Mouse (Mus musculus) heart, adult 2 months (tissue): ENCODE results near the gene Slc48a1. TPM values are rescaled to one million over a fixed set of nuclear protein-coding genes. Genes with fewer than 3 reads are reported as not detected.

ENCODE experiments used
- DNase-seq, 2 experiments: peaks; one replicate each; pipeline ENCODE4 v3.0.0; 2021
- H3K27ac ChIP-seq: fragments of 200-600 bp; 2 replicates; pipeline ENCODE4 v1.8.1; 2022
- H3K27me3 ChIP-seq: fragments of 200-500 bp; 2 replicates; pipeline ENCODE4 v1.6.1; 2012; ENCODE audit warnings: mild to moderate bottlenecking, low read length, inconsistent platforms, mixed read lengths; ENCODE audit not compliant: control insufficient read depth, insufficient read depth
- H3K36me3 ChIP-seq: fragments of 200-500 bp; 2 replicates; pipeline ENCODE4 v1.6.1; 2012; ENCODE audit warnings: low read length, inconsistent platforms; ENCODE audit not compliant: control insufficient read depth, insufficient read depth
- H3K4me1 ChIP-seq: fragments of 200-500 bp; 2 replicates; pipeline ENCODE4 v1.6.1; 2011; ENCODE audit warnings: low read length; ENCODE audit not compliant: control insufficient read depth, insufficient read depth
- H3K4me3 ChIP-seq: fragments of 200-600 bp; 2 replicates; pipeline ENCODE4 v1.8.1; 2022
- H3K79me2 ChIP-seq: fragments of 200-500 bp; replicated peaks from 2 replicates; pipeline ENCODE4 v1.6.1; 2012; ENCODE audit warnings: mild to moderate bottlenecking, inconsistent platforms, low read length, moderate library complexity, mixed read lengths; ENCODE audit not compliant: control insufficient read depth, insufficient read depth
- H3K9ac ChIP-seq: fragments of 200-500 bp; 2 replicates; pipeline ENCODE4 v1.6.1; 2012; ENCODE audit warnings: low read depth, mild to moderate bottlenecking, control low read depth, inconsistent platforms, low read length, mixed read lengths
- CTCF ChIP-seq: fragments of 200-600 bp; IDR thresholded peaks from 2 replicates; pipeline ENCODE4 v1.8.1; 2022; ENCODE audit warnings: antibody characterized with exemption, mild to moderate bottlenecking, moderate library complexity
- EP300 ChIP-seq: fragments of 200-500 bp; IDR thresholded peaks from 2 replicates; pipeline ENCODE4 v1.6.1; 2011; ENCODE audit warnings: low read depth, low read length, control low read depth; ENCODE audit not compliant: insufficient read depth
- POLR2A ChIP-seq: fragments of 200-500 bp; IDR thresholded peaks from 2 replicates; pipeline ENCODE4 v1.6.1; 2011; ENCODE audit warnings: mild to moderate bottlenecking, low read depth, low read length, control low read depth; ENCODE audit not compliant: insufficient read depth
- WGBS: fragments of 180-500 bp; shearing (Covaris S2); methylation state at CpG from one replicate; pipeline ENCODE4 v1.1.7; 2018; 5-methylcytosine and 5-hydroxymethylcytosine counted together
- intact Hi-C: fragments of 180-260 bp; cut with DNase I; formaldehyde crosslinking; loops from one replicate; pipeline ENCODE4 v1.15.1; 2025
- polyA plus RNA-seq: library from polyadenylated mRNA; depleted of rRNA; stranded (reverse); fragments of >200 nt; gene quantifications from 2 replicates; pipeline ENCODE4 v1.2.3, GENCODE M21; 2012
- total RNA-seq, 2 experiments: library from RNA; stranded (reverse); gene quantifications; 2 replicates each; pipeline ENCODE4 v1.2.3; 2021

Gene Slc48a1
- total and polyA plus RNA-seq, 3 experiments, result 72.7 to 85.3 (median 73.0) TPM

DNA sequence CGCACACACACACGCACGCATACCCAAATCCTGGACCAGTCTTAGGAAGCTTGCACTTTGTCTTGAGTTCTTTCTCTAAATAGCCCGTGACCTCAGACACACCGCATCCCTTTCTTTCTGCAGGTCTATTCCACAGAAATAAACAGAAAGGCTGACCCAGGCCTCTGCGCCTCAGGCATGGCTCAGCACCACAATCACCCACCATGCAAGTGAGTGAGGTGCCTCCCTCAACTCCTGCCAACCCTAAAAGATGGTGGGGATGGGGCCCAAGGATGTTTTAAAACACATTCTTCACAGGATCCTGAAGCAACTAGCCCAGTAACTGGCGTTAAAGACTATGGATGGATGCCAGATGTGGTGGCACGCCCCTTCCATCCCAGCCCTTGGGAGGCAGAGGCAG lies 49.1 kb downstream of the Slc48a1 start:
- 0 out of 2 replicates have a peak overlapping the region, but pooled peaks have one; percentile 15 for H3K27ac ChIP-seq
- intact Hi-C loops, result no loop called here
- no peak overlapping the region for H3K9ac ChIP-seq
- peaks cover 4% of the 10 kb centered on the region; the same call in 1 of the 2 replicates for H3K79me2 ChIP-seq
- WGBS, result 57% methylated on average over 8 of the region's 8 CpGs
- TF ChIP-seq CTCF (no peak), POLR2A (no peak), EP300 (no peak)
- H3K4me1 ChIP-seq, result peaks cover 37% of the 10 kb centered on the region
- DNase-seq, result peak; percentile 8 to 21
- no peak overlapping the region for H3K4me3 ChIP-seq
- no peaks in the 10 kb centered on the region for H3K27me3 ChIP-seq
- peaks cover 16% of the 10 kb centered on the region for H3K36me3 ChIP-seq

DNA sequence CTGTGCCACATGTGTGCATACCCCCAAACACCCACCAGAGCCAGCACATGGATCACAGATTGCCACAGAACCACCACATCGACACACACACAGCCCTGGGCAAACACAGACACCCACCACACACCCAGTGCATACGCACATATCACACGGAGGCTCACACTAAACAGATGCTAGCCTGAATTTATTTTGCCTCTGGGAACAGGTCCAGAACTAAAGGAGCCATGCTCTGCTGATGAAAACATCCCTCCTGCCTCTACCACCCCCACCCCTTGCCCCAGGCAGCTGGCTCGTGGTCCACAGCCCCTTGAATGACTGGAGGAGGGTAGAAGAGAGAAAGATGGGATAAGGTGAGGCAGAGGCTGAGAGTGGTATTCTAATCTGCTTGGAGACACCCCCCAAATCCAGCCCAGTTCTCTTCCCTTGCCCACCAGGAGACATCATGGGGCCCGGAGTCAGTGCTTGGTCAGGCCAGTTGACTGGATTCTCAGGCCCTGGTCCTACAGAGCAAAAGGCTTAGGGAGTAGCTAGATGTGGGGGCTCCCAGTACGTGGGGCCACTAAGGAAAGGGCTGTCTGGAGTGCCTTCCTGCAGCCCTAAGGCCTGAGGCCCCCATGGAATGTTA lies 50.0 kb downstream of the Slc48a1 start:
- H3K9ac ChIP-seq, result peak overlapping the region; percentile 46
- H3K79me2 ChIP-seq, result 0 out of 2 replicates have a peak, but pooled peaks cover 4% of the 10 kb centered on the region
- intact Hi-C loops, result no loop called here
- H3K4me1 ChIP-seq, result peaks cover 34% of the 10 kb centered on the region
- H3K36me3 ChIP-seq, result peaks cover 9% of the 10 kb centered on the region
- 23% methylated on average over 6 of the region's 6 CpGs for WGBS
- TF ChIP-seq EP300 (no peak), POLR2A (no peak), CTCF (no peak)
- peak overlapping the region; percentile 75 for H3K4me3 ChIP-seq
- H3K27ac ChIP-seq, result peak overlapping the region; percentile 88
- DNase-seq, result no peak
- H3K27me3 ChIP-seq, result no peaks in the 10 kb centered on the region

DNA sequence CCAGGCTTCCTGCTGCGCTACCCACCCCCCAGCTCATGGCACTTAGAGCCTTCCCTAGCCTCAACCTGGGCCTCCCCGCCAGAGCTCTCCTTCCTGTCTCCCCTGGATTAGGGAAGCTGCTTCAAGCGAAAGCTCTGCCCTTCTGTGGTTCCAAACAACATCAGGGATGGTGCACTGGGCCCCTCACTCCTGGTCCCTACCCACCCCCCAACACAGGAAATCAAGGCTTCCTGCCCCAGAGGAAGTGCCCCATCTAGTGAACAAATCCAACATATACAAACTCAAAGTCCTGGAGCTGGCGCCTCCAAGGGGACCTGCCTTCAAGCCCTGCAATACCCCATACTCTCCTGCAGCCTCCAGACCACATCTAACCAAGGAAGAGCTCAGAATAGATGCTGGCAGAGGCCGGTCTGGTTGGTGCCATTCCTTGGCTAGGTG lies 50.6 kb downstream of the Slc48a1 start:
- H3K4me3 ChIP-seq, result peak overlapping the region; percentile 75
- H3K27me3 ChIP-seq, result no peaks in the 10 kb centered on the region
- H3K27ac ChIP-seq, result peak overlapping the region; percentile 88
- peak overlapping the region; percentile 90 for H3K9ac ChIP-seq
- intact Hi-C loops, result no loop called here
- DNase-seq, result peak; percentile 67 to 69
- peaks cover 28% of the 10 kb centered on the region for H3K4me1 ChIP-seq
- no peak for TF ChIP-seq EP300
- peak; percentile 46 for TF ChIP-seq CTCF
- WGBS, result 33% methylated on average over 5 of the region's 5 CpGs
- 0 out of 2 replicates have a peak, but pooled peaks cover 4% of the 10 kb centered on the region for H3K79me2 ChIP-seq
- H3K36me3 ChIP-seq, result peaks cover 3% of the 10 kb centered on the region

DNA sequence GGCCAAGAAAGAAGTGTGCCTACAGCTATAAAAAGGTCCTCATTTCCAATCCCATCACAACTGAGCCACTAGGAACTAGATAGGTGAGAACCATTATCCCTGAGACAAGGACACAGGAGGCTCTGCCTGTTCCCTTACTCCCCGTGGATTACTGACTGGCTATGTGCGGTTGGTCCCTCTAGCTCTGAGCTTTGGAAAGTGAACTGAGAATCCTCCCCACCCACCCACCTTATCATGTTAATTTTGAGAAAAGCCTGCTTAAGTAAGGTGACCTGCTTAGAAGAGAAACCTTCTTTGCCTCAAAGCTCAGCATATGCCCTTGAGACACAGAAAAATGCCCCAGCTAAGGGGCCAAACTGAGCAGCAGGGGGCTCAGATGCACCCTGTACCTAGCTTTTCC lies 51.1 kb downstream of the Slc48a1 start:
- Histone ChIP-seq H3K27ac (peak overlapping the region; percentile 88), H3K9ac (peak overlapping the region; percentile 90), H3K79me2 (0 out of 2 replicates have a peak, but pooled peaks cover 4% of the 10 kb centered on the region), H3K4me1 (peaks cover 23% of the 10 kb centered on the region), H3K4me3 (peak overlapping the region; percentile 75), H3K27me3 (no peaks in the 10 kb centered on the region), H3K36me3 (peaks cover 3% of the 10 kb centered on the region)
- intact Hi-C loops, result no loop called here
- TF ChIP-seq EP300 (no peak), POLR2A (no peak), CTCF (no peak)
- no peak for DNase-seq
- 43% methylated on average over 2 of the region's 2 CpGs for WGBS

GRCm38 (mm10) chr15:97830253-97830787 lies 52.0 kb downstream of the Slc48a1 start:
- peaks cover 20% of the 10 kb centered on the region for H3K4me1 ChIP-seq
- intact Hi-C loops, result no loop called here
- peak overlapping the region; percentile 90 for H3K9ac ChIP-seq
- peaks cover 3% of the 10 kb centered on the region for H3K36me3 ChIP-seq
- TF ChIP-seq EP300 (no peak), CTCF (no peak), POLR2A (no peak)
- H3K27me3 ChIP-seq, result no peaks in the 10 kb centered on the region
- H3K4me3 ChIP-seq, result peak overlapping the region; percentile 75
- DNase-seq, result peak; percentile 65 to 68
- peak overlapping the region; percentile 88 for H3K27ac ChIP-seq
- H3K79me2 ChIP-seq, result 0 out of 2 replicates have a peak, but pooled peaks cover 4% of the 10 kb centered on the region
- WGBS, result 16% methylated on average over 12 of the region's 12 CpGs

- Histone ChIP-seq H3K36me3 (peaks cover 3% of the 10 kb centered on the region), H3K79me2 (0 out of 2 replicates have a peak, but pooled peaks cover 4% of the 10 kb centered on the region), H3K27me3 (no peaks in the 10 kb centered on the region), H3K4me1 (peaks cover 20% of the 10 kb centered on the region), H3K27ac (peak overlapping the region; percentile 88), H3K4me3 (peak overlapping the region; percentile 75), H3K9ac (peak overlapping the region; percentile 90)
- intact Hi-C loops, result loop anchor here (1.0 kb wide), 1 partner anchor 10 kb away; no protein-coding TSS in a partner anchor
- peak; percentile 81 to 82 for DNase-seq
- TF ChIP-seq CTCF (peak; percentile 14; the same call in 1 of the 2 replicates), POLR2A (no peak)
- under 1% methylated on average over 39 of the region's 39 CpGs for WGBS
Measured at GRCm38 (mm10) chr15:97830788-97831241, 52.5 kb downstream of the Slc48a1 start.
